ENCODE assay signal across 7 mouse cellular contexts in genomic region chr11:97556569-97557408, GRCm38 (mm10).
DNase-seq lines count a peak whose midpoint lies in the region.

No protein-coding gene starts in this region.

- DNase-seq in 3T3-L1 (ENCODE audit: low read depth, low spot score) = peak; percentile 48
- peak; percentile 70 for DNase-seq in CD4-positive helper T cell, adult 2 months (ENCODE audit: low read depth, low spot score)
- DNase-seq in cerebellum, adult 11-12 months = peak; percentile 86
- DNase-seq in frontal cortex, postnatal 25 days (ENCODE audit: low spot score in 2 of 2) = peak; percentile 70 to 77
- DNase-seq in kidney, postnatal 14 days = peak; percentile 82
- peak; percentile 84 for DNase-seq in lung, postnatal 36 days
- peak; percentile 46 to 85 for DNase-seq in spleen, postnatal 10 days (ENCODE audit: low spot score in 2 of 2)

Comparison
In these comparisons a context has a peak if more than half of its experiments do, and no peak if none do; other contexts are left out.
1. Peak in every context shown above with its lines: DNase-seq.